Mouse (Mus musculus) c-Kit-positive CD71-positive TER-119-negative erythroid progenitor cells, embryonic 14.5 days (primary cell): ENCODE results near the gene Gm3336.

Experiments
- DNase-seq: peaks from one replicate; pipeline ENCODE4 v3.0.0-alpha.2; 2013; ENCODE audit warnings: low read depth

The Gm3336 gene

GRCm38 (mm10) chr8:70764676-70765075 lies 46.3 kb downstream of the Gm3336 start:
- no peak for DNase-seq

GRCm38 (mm10) chr8:70765329-70765728 lies 47.0 kb downstream of the Gm3336 start:
- DNase-seq, result no peak

- no peak for DNase-seq
These were observed 47.7 kb downstream of the Gm3336 start for GRCm38 (mm10) chr8:70765838-70766570.

GRCm38 (mm10) chr8:70766571-70767440 lies 48.5 kb downstream of the Gm3336 start:
- peak; percentile 66 for DNase-seq

GRCm38 (mm10) chr8:70767503-70767902 lies 49.2 kb downstream of the Gm3336 start:
- DNase-seq, result no peak

GRCm38 (mm10) chr8:70768231-70768776 lies 50.0 kb downstream of the Gm3336 start:
- no peak for DNase-seq

- no peak for DNase-seq
These were observed 50.6 kb downstream of the Gm3336 start for GRCm38 (mm10) chr8:70768956-70769355.

- DNase-seq, result peak; percentile 94
These were observed 51.0 kb downstream of the Gm3336 start for GRCm38 (mm10) chr8:70769359-70769758.

GRCm38 (mm10) chr8:70769858-70770257 lies 51.5 kb downstream of the Gm3336 start:
- no peak for DNase-seq

- no peak for DNase-seq
These were observed 52.4 kb downstream of the Gm3336 start for GRCm38 (mm10) chr8:70770748-70771147.

GRCm38 (mm10) chr8:70771217-70771616 lies 52.9 kb downstream of the Gm3336 start:
- DNase-seq, result no peak

GRCm38 (mm10) chr8:70772075-70772474 lies 53.7 kb downstream of the Gm3336 start:
- no peak for DNase-seq
